Mouse (Mus musculus): ENCODE data around the gene Fut1. TPM values are rescaled to one million over a fixed set of nuclear protein-coding genes. Genes with fewer than 3 reads are reported as not detected.

The Fut1 gene
- polyA plus RNA-seq (2012; fragmentation: generic; extraction: Trizol), result not detected

GRCm38 (mm10) chr7:45617042-45617695 is at the start of gene Fut1:
Gene Fut1, plus strand, starts transcription at chr7:45617289.

GRCm38 (mm10) chr7:45570103-45570741 is 46.9 kb upstream of the Fut1 start, which contains the start of gene Bcat2:
Gene Bcat2, plus strand, starts transcription at chr7:45570153.

DNA sequence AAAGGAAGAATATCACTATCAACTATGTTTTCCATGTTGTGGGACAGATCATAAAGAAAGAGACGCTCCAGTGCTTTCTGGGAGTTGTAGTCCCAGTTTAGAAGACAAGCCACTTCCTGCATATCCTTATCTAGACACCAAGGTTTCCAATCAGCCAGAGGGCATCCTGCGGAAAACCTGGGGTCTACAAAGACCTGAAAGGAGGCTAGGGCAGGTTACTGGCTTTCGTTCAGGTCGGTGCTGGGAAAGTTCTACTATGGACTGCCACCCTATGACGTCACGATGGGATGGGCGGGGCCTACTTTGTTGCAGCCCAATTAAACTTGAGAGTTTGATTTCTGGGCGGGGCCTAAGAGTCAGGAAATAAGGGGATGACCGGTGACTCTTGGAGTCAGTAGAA is 4.4 kb downstream of the Fut1 start, which contains the start of gene Izumo1:
TSS of gene Izumo1 (plus strand) at position 369 of the 400 bp plus-strand sequence.

GRCm38 (mm10) chr7:45627261-45627660 is 10.2 kb downstream of the Fut1 start, which contains the start of gene Rasip1:
Gene Rasip1, plus strand, starts transcription at chr7:45627488.

GRCm38 (mm10) chr7:45639561-45640027 is 22.5 kb downstream of the Fut1 start, which contains the start of gene Mamstr:
Gene Mamstr, plus strand, starts transcription at chr7:45639977.

GRCm38 (mm10) chr7:45666161-45666560 is 49.1 kb downstream of the Fut1 start, which contains the start of gene Fut2:
Gene Fut2, minus strand, starts transcription at chr7:45666394.

Other genes starting within 250 kb of the Fut1 start
- 1 to 10 TPM in 1 of 2 experiments, under 1 TPM in 1; 0.23 to 1.8 TPM for gene Lin7b, start 246.7 kb upstream of the Fut1 start, polyA plus RNA-seq (2012; fragmentation: generic; extraction: Trizol)
- 100 to 1,000 TPM; 229 to 271 TPM for gene Snrnp70, start 221.5 kb upstream of the Fut1 start, polyA plus RNA-seq (2012; fragmentation: generic; extraction: Trizol)
- gene Kcna7, start 211.6 kb upstream of the Fut1 start, polyA plus RNA-seq (2012; fragmentation: generic; extraction: Trizol), result not detected
- under 1 TPM; 0.35 to 0.94 TPM for gene Ntf5, start 203.6 kb upstream of the Fut1 start, polyA plus RNA-seq (2012; fragmentation: generic; extraction: Trizol)
- gene Lhb, start 196.5 kb upstream of the Fut1 start, polyA plus RNA-seq (2012; fragmentation: generic; extraction: Trizol), result under 1 TPM in 1 of 2 experiments, not detected in 1; 0.11 TPM
- 10 to 100 TPM; 10.3 to 18.4 TPM for gene Gys1, start 182.4 kb upstream of the Fut1 start, polyA plus RNA-seq (2012; fragmentation: generic; extraction: Trizol)
- gene Ruvbl2, start 179.2 kb upstream of the Fut1 start, polyA plus RNA-seq (2012; fragmentation: generic; extraction: Trizol), result 100 to 1,000 TPM in 1 of 2 experiments, 10 to 100 TPM in 1; 68.4 to 154 TPM
- gene Ftl1, start 157.4 kb upstream of the Fut1 start, polyA plus RNA-seq (2012; fragmentation: generic; extraction: Trizol), result over 10,000 TPM in 1 of 2 experiments, 1,000 to 10,000 TPM in 1; 3,673 to 13,112 TPM
- gene Bax, start 150.4 kb upstream of the Fut1 start, polyA plus RNA-seq (2012; fragmentation: generic; extraction: Trizol), result 100 to 1,000 TPM; 253 to 519 TPM
- gene Tulp2, start 135.4 kb upstream of the Fut1 start, polyA plus RNA-seq (2012; fragmentation: generic; extraction: Trizol), result 1 to 10 TPM in 1 of 2 experiments, under 1 TPM in 1; 0.09 to 1.7 TPM
- gene Gm45808, start 130.5 kb upstream of the Fut1 start, polyA plus RNA-seq (2012; fragmentation: generic; extraction: Trizol), result not detected
- gene Dhdh, start 128.5 kb upstream of the Fut1 start, polyA plus RNA-seq (2012; fragmentation: generic; extraction: Trizol), result under 1 TPM; 0.07 to 0.21 TPM
- 100 to 1,000 TPM in 1 of 2 experiments, 10 to 100 TPM in 1; 66.5 to 268 TPM for gene Nucb1, start 106.9 kb upstream of the Fut1 start, polyA plus RNA-seq (2012; fragmentation: generic; extraction: Trizol)
- 10 to 100 TPM in 1 of 2 experiments, 1 to 10 TPM in 1; 9.1 to 24.6 TPM for gene Ppp1r15a, start 91.0 kb upstream of the Fut1 start, polyA plus RNA-seq (2012; fragmentation: generic; extraction: Trizol)
- 10 to 100 TPM in 1 of 2 experiments, under 1 TPM in 1; 0.27 to 17.6 TPM for gene Plekha4, start 91.0 kb upstream of the Fut1 start, polyA plus RNA-seq (2012; fragmentation: generic; extraction: Trizol)
- 1 to 10 TPM in 1 of 2 experiments, under 1 TPM in 1; 0.71 to 5.8 TPM for gene Hsd17b14, start 62.4 kb upstream of the Fut1 start, polyA plus RNA-seq (2012; fragmentation: generic; extraction: Trizol)
- gene Bcat2, start 47.1 kb upstream of the Fut1 start, polyA plus RNA-seq (2012; fragmentation: generic; extraction: Trizol), result 10 to 100 TPM; 37.7 to 68.6 TPM
- gene Fgf21, start 1.8 kb upstream of the Fut1 start, polyA plus RNA-seq (2012; fragmentation: generic; extraction: Trizol), result under 1 TPM in 1 of 2 experiments, not detected in 1; 0.27 TPM
- not detected for gene Izumo1, start 4.5 kb downstream of the Fut1 start, polyA plus RNA-seq (2012; fragmentation: generic; extraction: Trizol)
- gene Rasip1, start 10.2 kb downstream of the Fut1 start, polyA plus RNA-seq (2012; fragmentation: generic; extraction: Trizol), result under 1 TPM; 0.05 to 0.07 TPM
- gene Mamstr, start 22.7 kb downstream of the Fut1 start, polyA plus RNA-seq (2012; fragmentation: generic; extraction: Trizol), result 1 to 10 TPM in 1 of 2 experiments, under 1 TPM in 1; 0.05 to 1.3 TPM
- under 1 TPM in 1 of 2 experiments, not detected in 1; 0.06 TPM for gene Fut2, start 49.1 kb downstream of the Fut1 start, polyA plus RNA-seq (2012; fragmentation: generic; extraction: Trizol)
- 1 to 10 TPM in 1 of 2 experiments, under 1 TPM in 1; 0.04 to 3.3 TPM for gene Ntn5, start 66.7 kb downstream of the Fut1 start, polyA plus RNA-seq (2012; fragmentation: generic; extraction: Trizol)
- gene Sec1, start 77.1 kb downstream of the Fut1 start, polyA plus RNA-seq (2012; fragmentation: generic; extraction: Trizol), result 1 to 10 TPM in 1 of 2 experiments, under 1 TPM in 1; 0.42 to 1.3 TPM
- gene Car11, start 82.6 kb downstream of the Fut1 start, polyA plus RNA-seq (2012; fragmentation: generic; extraction: Trizol), result 10 to 100 TPM in 1 of 2 experiments, under 1 TPM in 1; 0.81 to 21.1 TPM
- gene Dbp, start 87.8 kb downstream of the Fut1 start, polyA plus RNA-seq (2012; fragmentation: generic; extraction: Trizol), result 10 to 100 TPM; 13.0 to 47.5 TPM
- gene Rpl18, start 98.2 kb downstream of the Fut1 start, polyA plus RNA-seq (2012; fragmentation: generic; extraction: Trizol), result 1,000 to 10,000 TPM; 3,564 to 8,503 TPM
- gene Sphk2, start 100.7 kb downstream of the Fut1 start, polyA plus RNA-seq (2012; fragmentation: generic; extraction: Trizol), result 10 to 100 TPM; 13.6 to 20.8 TPM
- under 1 TPM; 0.05 to 0.09 TPM for gene Fam83e, start 103.9 kb downstream of the Fut1 start, polyA plus RNA-seq (2012; fragmentation: generic; extraction: Trizol)
- gene Spaca4, start 108.5 kb downstream of the Fut1 start, polyA plus RNA-seq (2012; fragmentation: generic; extraction: Trizol), result under 1 TPM in 1 of 2 experiments, not detected in 1; 0.12 TPM
- under 1 TPM; 0.12 to 0.25 TPM for gene Lmtk3, start 166.4 kb downstream of the Fut1 start, polyA plus RNA-seq (2012; fragmentation: generic; extraction: Trizol)
- under 1 TPM; 0.11 to 0.41 TPM for gene Sult2b1, start 167.4 kb downstream of the Fut1 start, polyA plus RNA-seq (2012; fragmentation: generic; extraction: Trizol)
- gene Cyth2, start 197.3 kb downstream of the Fut1 start, polyA plus RNA-seq (2012; fragmentation: generic; extraction: Trizol), result 100 to 1,000 TPM; 107 to 115 TPM
- gene Kcnj14, start 207.5 kb downstream of the Fut1 start, polyA plus RNA-seq (2012; fragmentation: generic; extraction: Trizol), result under 1 TPM; 0.09 to 0.12 TPM
- gene Grwd1, start 213.7 kb downstream of the Fut1 start, polyA plus RNA-seq (2012; fragmentation: generic; extraction: Trizol), result 10 to 100 TPM; 21.2 to 84.5 TPM

All from C3H10T1/2 (cell line).